Mouse (Mus musculus) MEL (cell line): ENCODE results near the gene Usp39. TPM values are rescaled to one million over a fixed set of nuclear protein-coding genes. Genes with fewer than 3 reads are reported as not detected.

ENCODE experiments used
- DNase-seq: peaks from one replicate; pipeline ENCODE4 v3.0.0; 2011; ENCODE audit warnings: low read depth, low spot score
- H3K27ac ChIP-seq: 2 replicates; pipeline ENCODE4 v1.5.1; 2012; ENCODE audit warnings: low read depth, mild to moderate bottlenecking, control low read depth, low read length, moderate library complexity; ENCODE audit not compliant: control insufficient read depth
- H3K27me3 ChIP-seq, 2 experiments: fragments of 150-350 bp in 1 of 2; sonication (generic) in 1 of 2; 2 replicates each; pipeline ENCODE4 v1.6.1; 2012; ENCODE audit warnings: low read length in 2 of 2, mild to moderate bottlenecking in 2 of 2, improper control_type of control experiment in 1 of 2, moderate library complexity in 1 of 2; ENCODE audit not compliant: insufficient read depth in 2 of 2, control insufficient read depth in 1 of 2
- H3K36me3 ChIP-seq, 2 experiments: 2 replicates each; pipeline ENCODE4 v1.6.1; 2012 to 2014; ENCODE audit warnings: low read length in 2 of 2, improper control_type of control experiment in 1 of 2, inconsistent platforms in 1 of 2, mild to moderate bottlenecking in 1 of 2; ENCODE audit not compliant: insufficient read depth in 2 of 2, control insufficient read depth in 1 of 2
- H3K4me1 ChIP-seq, 2 experiments: fragments of 150-350 bp in 1 of 2; sonication (generic) in 1 of 2; 2 replicates each; pipeline ENCODE4 v1.6.1; 2012; ENCODE audit warnings: low read length in 2 of 2, improper control_type of control experiment in 1 of 2, mild to moderate bottlenecking in 1 of 2; ENCODE audit not compliant: insufficient read depth in 2 of 2, control insufficient read depth in 1 of 2
- H3K4me3 ChIP-seq, 2 experiments: fragments of 150-350 bp in 1 of 2; sonication (generic) in 1 of 2; 2 replicates each; pipeline ENCODE4 v1.5.1; 2012; ENCODE audit warnings: low read depth in 2 of 2, low read length in 2 of 2, mild to moderate bottlenecking in 2 of 2, moderate library complexity in 2 of 2, control low read depth in 1 of 2, improper control_type of control experiment in 1 of 2; ENCODE audit not compliant: control insufficient read depth in 1 of 2, insufficient read depth in 1 of 2
- H3K79me2 ChIP-seq: 2 replicates; pipeline ENCODE4 v1.6.1; 2012; ENCODE audit warnings: mild to moderate bottlenecking, low read length, moderate library complexity; ENCODE audit not compliant: control insufficient read depth, poor library complexity, insufficient read depth
- H3K9ac ChIP-seq: 2 replicates; pipeline ENCODE4 v1.6.1; 2012; ENCODE audit warnings: low read depth, mild to moderate bottlenecking, control low read depth, low read length, moderate library complexity; ENCODE audit not compliant: control insufficient read depth, poor library complexity, severe bottlenecking
- H3K9me3 ChIP-seq: fragments of 150-350 bp; sonication (generic); replicated peaks from 2 replicates; pipeline ENCODE4 v1.6.1; 2012; ENCODE audit warnings: mild to moderate bottlenecking, low read length, improper control_type of control experiment, moderate library complexity; ENCODE audit not compliant: insufficient read depth
- CHD1 ChIP-seq: IDR thresholded peaks from 2 replicates; pipeline ENCODE4 v1.6.1; 2012; ENCODE audit warnings: low read depth, mild to moderate bottlenecking, inconsistent platforms, low read length, improper control_type of control experiment
- CHD2 ChIP-seq: IDR thresholded peaks from 2 replicates; pipeline ENCODE4 v1.6.1; 2011; ENCODE audit warnings: low read length, improper control_type of control experiment
- CTCF ChIP-seq, 3 experiments: IDR thresholded peaks in 2 of 3; conservative IDR thresholded peaks in 1 of 3; 2 replicates each; pipeline ENCODE4 v1.5.1; 2011 to 2012; ENCODE audit warnings: low read length in 3 of 3, low read depth in 2 of 3, mild to moderate bottlenecking in 2 of 3, improper control_type of control experiment in 1 of 3, inconsistent platforms in 1 of 3, mixed read lengths in 1 of 3, moderate library complexity in 1 of 3; ENCODE audit not compliant: control insufficient read depth in 1 of 3, insufficient read depth in 1 of 3, poor library complexity in 1 of 3, severe bottlenecking in 1 of 3
- EP300 ChIP-seq, 2 experiments: IDR thresholded peaks; 2 replicates each; pipeline ENCODE4 v1.6.1; 2011; ENCODE audit warnings: improper control_type of control experiment in 2 of 2, low read length in 2 of 2, low read depth in 1 of 2, mild to moderate bottlenecking in 1 of 2
- ETS1 ChIP-seq: IDR thresholded peaks from 2 replicates; pipeline ENCODE4 v1.6.1; 2012; ENCODE audit warnings: low read depth, mild to moderate bottlenecking, inconsistent platforms, low read length, improper control_type of control experiment, moderate library complexity
- GABPA ChIP-seq: IDR thresholded peaks from 2 replicates; pipeline ENCODE4 v1.6.1; 2012; ENCODE audit warnings: low read depth, mild to moderate bottlenecking, inconsistent platforms, low read length, improper control_type of control experiment, moderate library complexity
- JUND ChIP-seq: IDR thresholded peaks from 2 replicates; pipeline ENCODE4 v1.6.1; 2011; ENCODE audit warnings: low read depth, mild to moderate bottlenecking, improper control_type of control experiment, low read length
- KAT2A ChIP-seq: conservative IDR thresholded peaks from 2 replicates; pipeline ENCODE4 v1.6.1; 2012; ENCODE audit warnings: low read depth, low read length, improper control_type of control experiment, inconsistent platforms
- MEF2A ChIP-seq: IDR thresholded peaks from 2 replicates; pipeline ENCODE4 v1.6.1; 2014; ENCODE audit warnings: low read depth, mild to moderate bottlenecking, inconsistent platforms, low read length, improper control_type of control experiment; ENCODE audit not compliant: poor library complexity, insufficient replicate concordance, severe bottlenecking; ENCODE audit errors: extremely low read depth
- MXI1 ChIP-seq: IDR thresholded peaks from 2 replicates; pipeline ENCODE4 v1.6.1; 2011; ENCODE audit warnings: mild to moderate bottlenecking, low read depth, low read length, improper control_type of control experiment
- MYB ChIP-seq: IDR thresholded peaks from 2 replicates; pipeline ENCODE4 v1.6.1; 2011; ENCODE audit warnings: mild to moderate bottlenecking, low read depth, low read length, improper control_type of control experiment
- MYC ChIP-seq: IDR thresholded peaks from 2 replicates; pipeline ENCODE4 v1.6.1; 2011; ENCODE audit warnings: low read depth, mild to moderate bottlenecking, low read length, improper control_type of control experiment, moderate library complexity
- NELFE ChIP-seq: IDR thresholded peaks from 2 replicates; pipeline ENCODE4 v1.6.1; 2011; ENCODE audit warnings: low read depth, low read length, improper control_type of control experiment
- NRF1 ChIP-seq: IDR thresholded peaks from 2 replicates; pipeline ENCODE4 v1.6.1; 2014; ENCODE audit warnings: low read depth, mild to moderate bottlenecking, inconsistent platforms, low read length, improper control_type of control experiment, moderate library complexity; ENCODE audit not compliant: poor library complexity, insufficient read depth, severe bottlenecking
- POLR2A ChIP-seq, 2 experiments: IDR thresholded peaks; 2 replicates each; pipeline ENCODE4 v1.6.1; 2011 to 2012; ENCODE audit warnings: low read length in 2 of 2, mild to moderate bottlenecking in 2 of 2, control low read depth in 1 of 2, improper control_type of control experiment in 1 of 2, low read depth in 1 of 2, moderate library complexity in 1 of 2; ENCODE audit not compliant: control insufficient read depth in 1 of 2, insufficient read depth in 1 of 2, poor library complexity in 1 of 2
- POLR2AphosphoS5 ChIP-seq: IDR thresholded peaks from 2 replicates; pipeline ENCODE4 v1.6.1; 2012; ENCODE audit warnings: low read depth, borderline replicate concordance, mild to moderate bottlenecking, inconsistent platforms, low read length, moderate library complexity, mixed read lengths
- RAD21 ChIP-seq: IDR thresholded peaks from 2 replicates; pipeline ENCODE4 v1.6.1; 2011; ENCODE audit warnings: mild to moderate bottlenecking, low read depth, low read length, improper control_type of control experiment
- SIN3A ChIP-seq: IDR thresholded peaks from 2 replicates; pipeline ENCODE4 v1.6.1; 2012; ENCODE audit warnings: low read length, improper control_type of control experiment, inconsistent platforms
- SMC3 ChIP-seq: IDR thresholded peaks from 2 replicates; pipeline ENCODE4 v1.6.1; 2011; ENCODE audit warnings: low read depth, low read length, improper control_type of control experiment
- TBP ChIP-seq: IDR thresholded peaks from 2 replicates; pipeline ENCODE4 v1.8.0; 2011; ENCODE audit warnings: low read depth, low read length, improper control_type of control experiment
- TCF12 ChIP-seq: IDR thresholded peaks from 2 replicates; pipeline ENCODE4 v1.6.1; 2014; ENCODE audit warnings: low read depth, mild to moderate bottlenecking, inconsistent platforms, low read length, improper control_type of control experiment, moderate library complexity
- UBTF ChIP-seq: IDR thresholded peaks from 2 replicates; pipeline ENCODE4 v1.6.1; 2012; ENCODE audit warnings: low read depth, mild to moderate bottlenecking, inconsistent platforms, low read length, improper control_type of control experiment, moderate library complexity, borderline replicate concordance; ENCODE audit not compliant: insufficient read depth
- USF1 ChIP-seq: IDR thresholded peaks from 2 replicates; pipeline ENCODE4 v1.6.1; 2014; ENCODE audit warnings: low read depth, mild to moderate bottlenecking, inconsistent platforms, low read length, improper control_type of control experiment, moderate library complexity
- USF2 ChIP-seq, 2 experiments: IDR thresholded peaks; 2 replicates each; pipeline ENCODE4 v1.6.1; 2011 to 2012; ENCODE audit warnings: improper control_type of control experiment in 2 of 2, low read length in 2 of 2, borderline replicate concordance in 1 of 2, inconsistent platforms in 1 of 2, low read depth in 1 of 2, mild to moderate bottlenecking in 1 of 2; ENCODE audit not compliant: insufficient read depth in 1 of 2
- ZC3H11A ChIP-seq: IDR thresholded peaks from 2 replicates; pipeline ENCODE4 v1.6.1; 2012; ENCODE audit warnings: low read depth, mild to moderate bottlenecking, inconsistent platforms, low read length, improper control_type of control experiment
- ZKSCAN1 ChIP-seq: IDR thresholded peaks from 2 replicates; pipeline ENCODE4 v1.6.1; 2012; ENCODE audit warnings: low read depth, mild to moderate bottlenecking, inconsistent platforms, low read length, improper control_type of control experiment, moderate library complexity
- ZNF384 ChIP-seq: IDR thresholded peaks from 2 replicates; pipeline ENCODE4 v1.6.1; 2012; ENCODE audit warnings: low read depth, mild to moderate bottlenecking, inconsistent platforms, low read length, improper control_type of control experiment
- polyA plus RNA-seq, 2 experiments: library from polyadenylated mRNA; stranded (reverse) in 1 of 2; unstranded in 1 of 2; fragments of >175 nt in 1 of 2; fragments of >200 nt in 1 of 2; gene quantifications; 2 replicates each; pipeline versions ENCODE4 v1.2.1 to v1.2.4; 2012; ENCODE audit warnings: low replicate concordance in 2 of 2, low read depth in 1 of 2; ENCODE audit not compliant: insufficient read length in 2 of 2, insufficient read depth in 1 of 2, missing spikeins in 1 of 2
- total RNA-seq: library from RNA; depleted of rRNA; stranded (reverse); fragments of 300-350 nt; gene quantifications from 2 replicates; pipeline ENCODE4 v1.2.3, GENCODE M21; 2012

Usp39 gene
- total and polyA plus RNA-seq, 3 experiments, result 103 to 106 TPM; not detected in 1

DNA sequence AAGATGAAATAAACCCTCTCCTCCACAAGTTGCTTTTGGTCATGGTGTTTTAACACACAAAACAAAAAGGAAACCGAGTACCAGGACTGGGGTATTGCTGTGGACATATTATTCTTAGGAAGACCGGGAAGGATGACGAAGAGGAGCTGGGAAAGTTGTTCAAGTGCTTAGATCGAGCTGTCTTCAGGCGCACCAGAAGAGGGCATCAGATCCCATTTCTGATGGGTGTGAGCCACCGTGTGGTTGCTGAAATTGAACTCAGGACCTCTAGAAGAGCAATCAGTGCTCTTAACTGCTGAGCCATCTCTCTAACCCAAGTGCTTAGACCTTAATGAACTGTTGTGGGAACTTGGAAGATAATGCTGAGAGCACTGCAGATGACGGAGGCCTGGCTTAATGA is 19.0 kb upstream of the Usp39 start:
- no peak overlapping the region for H3K4me3 ChIP-seq
- H3K9me3 ChIP-seq, result no peaks in the 10 kb centered on the region
- peaks cover 0 to 22% of the 10 kb centered on the region in 2 experiments; a peak in 3 of 4 replicates for H3K36me3 ChIP-seq
- peaks cover 8% of the 10 kb centered on the region for H3K79me2 ChIP-seq
- no peak overlapping the region for H3K27ac ChIP-seq
- no peak overlapping the region for H3K9ac ChIP-seq
- no peaks in the 10 kb centered on the region for H3K27me3 ChIP-seq
- peaks cover 0 to 27% of the 10 kb centered on the region in 2 experiments; a peak in 2 of 4 replicates for H3K4me1 ChIP-seq
- peak; percentile 44 for DNase-seq
- 0 out of 2 replicates have a peak, but pooled peaks have one; percentile 30 for TF ChIP-seq SMC3
- TF ChIP-seq CTCF (IDR thresholded peaks at IDR 0.05 in 2 of 3, conservative IDR thresholded peaks at IDR 0.05 in 1 of 3; ENCODE audit: control insufficient read depth in 1 of 3, insufficient read depth in 1 of 3, low read depth in 2 of 3, low read length in 3 of 3, poor library complexity in 1 of 3, severe bottlenecking in 1 of 3), result peak in 2 of 3 experiments; percentile 48 to 60; a peak in 4 of 6 replicates
- no peak for TF ChIP-seq MXI1
- no peak for TF ChIP-seq MYC
- TF ChIP-seq USF1, result no peak
- TF ChIP-seq RAD21, result peak; percentile 21

DNA sequence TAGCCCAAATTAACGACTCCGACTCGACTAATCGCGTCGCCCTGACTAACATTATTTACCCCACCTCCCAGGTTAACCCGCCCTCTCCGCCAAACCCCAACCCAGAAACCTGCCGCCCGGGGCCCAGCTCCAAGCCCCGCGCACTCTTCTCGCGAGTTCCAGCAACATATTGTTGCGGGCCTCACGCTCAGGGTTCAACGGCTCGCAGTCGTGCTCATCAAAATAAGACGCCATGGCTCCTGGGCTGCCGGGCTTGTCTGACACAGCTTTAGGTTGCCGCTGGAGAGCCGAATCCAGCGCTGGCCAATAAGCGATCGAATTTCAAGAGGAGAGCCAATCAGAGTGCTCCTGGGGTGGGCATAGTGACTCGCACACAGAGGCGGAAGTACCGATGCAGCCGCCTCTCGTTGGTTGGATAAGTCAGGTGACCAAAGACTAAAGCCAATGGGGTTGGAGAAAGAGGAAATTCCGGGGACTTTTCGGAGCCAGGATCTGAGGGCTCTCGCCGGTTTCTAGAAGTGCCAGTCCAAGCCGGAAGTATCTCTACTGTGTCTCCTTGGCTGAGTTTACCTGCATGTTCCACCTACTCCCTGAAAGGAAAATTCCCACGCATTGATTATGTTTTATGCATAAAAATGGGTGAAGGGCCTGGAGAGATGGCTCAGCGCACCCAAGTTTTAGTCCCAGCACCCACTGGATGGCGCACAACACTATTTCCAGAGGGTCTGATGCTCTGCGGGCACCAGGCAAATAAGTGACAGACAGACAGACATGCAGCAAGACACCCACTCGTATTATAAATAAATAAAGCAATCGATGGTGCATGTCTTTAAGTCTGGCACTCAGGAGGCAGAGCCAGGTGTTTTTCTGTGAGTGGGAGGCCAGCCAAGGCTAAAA is 17.4 kb upstream of the Usp39 start:
- peak overlapping the region; percentile 86 for H3K9ac ChIP-seq
- no peaks in the 10 kb centered on the region for H3K9me3 ChIP-seq
- H3K36me3 ChIP-seq, result peaks cover 0 to 27% of the 10 kb centered on the region in 2 experiments; a peak in 2 of 4 replicates
- H3K4me3 ChIP-seq, result peak overlapping the region; percentile 80 to 84
- H3K27ac ChIP-seq, result peak overlapping the region; percentile 90
- peaks cover 8% of the 10 kb centered on the region for H3K79me2 ChIP-seq
- DNase-seq, result peak; percentile 99
- H3K27me3 ChIP-seq, result no peaks in the 10 kb centered on the region
- H3K4me1 ChIP-seq, result peaks cover 0 to 31% of the 10 kb centered on the region in 2 experiments; a peak in 2 of 4 replicates
- TF ChIP-seq KAT2A, result peak; percentile 44; the same call in 1 of the 2 replicates
- peak; percentile 99 for TF ChIP-seq USF1
- peak; percentile 44 to 90 for TF ChIP-seq USF2 (IDR thresholded peaks at IDR 0.05; ENCODE audit: borderline replicate concordance in 1 of 2, insufficient read depth in 1 of 2, low read depth in 1 of 2, low read length in 2 of 2)
- no peak for TF ChIP-seq ZKSCAN1
- no peak for TF ChIP-seq UBTF
- no peak for TF ChIP-seq GABPA
- TF ChIP-seq SMC3, result 0 out of 2 replicates have a peak, but pooled peaks have one; percentile 6
- TF ChIP-seq NRF1, result peak; percentile 41; the same call in 1 of the 2 replicates
- peak; percentile 43; the same call in 1 of the 2 replicates for TF ChIP-seq TCF12
- peak; percentile 90 for TF ChIP-seq SIN3A
- no peak for TF ChIP-seq POLR2AphosphoS5
- TF ChIP-seq ZC3H11A, result no peak
- TF ChIP-seq EP300 (IDR thresholded peaks at IDR 0.05; ENCODE audit: low read depth in 1 of 2, low read length in 2 of 2), result peak in 1 of 2 experiments; percentile 28; a peak in 1 of 4 replicates
- TF ChIP-seq JUND, result no peak
- peak; percentile 94 for TF ChIP-seq TBP
- TF ChIP-seq ETS1, result 0 out of 2 replicates have a peak, but pooled peaks have one; percentile 19
- TF ChIP-seq MEF2A, result peak; percentile 9; the same call in 1 of the 2 replicates
- TF ChIP-seq CHD2, result peak; percentile 85; the same call in 1 of the 2 replicates
- TF ChIP-seq ZNF384, result no peak
- no peak for TF ChIP-seq MYB
- peak; percentile 88 for TF ChIP-seq MXI1
- TF ChIP-seq NELFE, result peak; percentile 92
- TF ChIP-seq POLR2A (IDR thresholded peaks at IDR 0.05; ENCODE audit: control insufficient read depth in 1 of 2, insufficient read depth in 1 of 2, low read depth in 1 of 2, low read length in 2 of 2, poor library complexity in 1 of 2), result peak; percentile 59 to 95; a peak in 3 of 4 replicates
- no peak for TF ChIP-seq CHD1
